In the genomic region with DNA sequence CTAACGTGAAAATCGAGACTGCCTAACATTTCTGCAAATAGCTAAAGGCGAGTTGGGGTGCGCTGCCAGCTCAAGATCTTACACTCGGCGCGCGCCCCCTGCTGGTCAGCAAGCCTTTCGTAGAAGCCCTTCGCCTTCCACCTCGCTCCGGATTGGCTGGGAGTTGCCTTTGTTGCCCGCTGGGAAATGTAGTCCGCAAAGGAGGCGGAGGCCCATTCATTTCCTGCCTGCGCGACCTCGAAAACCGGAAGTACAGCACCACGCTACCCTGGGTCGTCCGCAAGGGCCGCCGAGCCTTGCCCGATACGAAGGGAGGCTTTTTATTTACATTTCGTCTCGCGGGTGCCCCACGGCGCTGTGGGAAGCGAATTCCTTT, we compare ENCODE assay signal across 8 mouse cellular contexts. TPM values are rescaled to one million over a fixed set of nuclear protein-coding genes. Genes with fewer than 3 reads are reported as not detected.
A peak's percentile ranks its signal among the peaks of the same experiment; 100 is the strongest.
DNase-seq lines count a peak whose midpoint lies in the region; ATAC-seq and TF ChIP-seq lines count a peak whose summit lies in the region.

No protein-coding gene starts in this region.

- H3K9ac ChIP-seq in ES-E14 (ENCODE audit: insufficient read depth, low read depth, low read length, poor library complexity, severe bottlenecking): peak overlapping the region; percentile 88
- peak overlapping the region; percentile 49 for H3K9ac ChIP-seq in forebrain, embryonic 15.5 days (replicated peaks)

- WGBS in forebrain, embryonic 15.5 days: under 1% methylated on average over 32 of the region's 32 CpGs
- WGBS in lung, adult 2 months: under 1% methylated on average over 32 of the region's 32 CpGs

- peak; percentile 72 for TF ChIP-seq CTCF in lung, adult 2 months (IDR thresholded peaks at IDR 0.05; ENCODE audit: insufficient read depth, low read length)

- H3K4me1 ChIP-seq in ES-E14 (ENCODE audit: control insufficient read depth in 2 of 2, insufficient read depth in 2 of 2, low read length in 2 of 2, poor library complexity in 1 of 2): peaks cover 3 to 20% of the 10 kb centered on the region in 2 experiments
- peaks cover 53% of the 10 kb centered on the region for H3K4me1 ChIP-seq in forebrain, embryonic 15.5 days
- peaks cover 15% of the 10 kb centered on the region for H3K4me1 ChIP-seq in lung, adult 2 months (ENCODE audit: control insufficient read depth, insufficient read depth, low read length)

- peak overlapping the region; percentile 61 for H3K4me2 ChIP-seq in forebrain, embryonic 15.5 days (replicated peaks)

- intact Hi-C loops in heart, postnatal 25 days (cut with DNase I): loop anchor here (2.0 to 5.0 kb wide), 2 partner anchors 123 to 299 kb away; partner anchors contain the start of gene Yju2

- peak overlapping the region; percentile 87 to 92 for H3K4me3 ChIP-seq in ES-E14 (ENCODE audit: insufficient read depth in 1 of 2, low read depth in 1 of 2, low read length in 2 of 2, poor library complexity in 1 of 2, severe bottlenecking in 1 of 2)
- peak overlapping the region; percentile 59 for H3K4me3 ChIP-seq in forebrain, embryonic 15.5 days
- H3K4me3 ChIP-seq in lung, adult 2 months (replicated peaks; ENCODE audit: extremely low read depth, low read depth, low read length): peak overlapping the region; percentile 83

- ATAC-seq in forebrain, embryonic 15.5 days (replicated peaks): peak; percentile 93
- ATAC-seq in neutrophil, adult 5-6 weeks (ENCODE audit: extremely low read depth, insufficient number of reproducible peaks, low FRiP score, poor library complexity, severe bottlenecking): peak; percentile 87

- peak; percentile 99 for DNase-seq in ES-E14 (ENCODE audit: low read depth, low spot score)
- DNase-seq in cerebellum, adult 11-12 months: peak; percentile 98
- DNase-seq in heart, postnatal 25 days (ENCODE audit: low spot score): peak; percentile 96
- peak; percentile 98 to 100 for DNase-seq in layer of hippocampus, adult 18-20 months (ENCODE audit: low spot score in 2 of 2)
- DNase-seq in lung, adult 2 months: peak; percentile 97
- peak; percentile 95 to 97 for DNase-seq in thymus, adult 18-20 months

- in situ Hi-C loops in ES-E14 (cut with MboI; ENCODE audit: low sequenced_read_pairs in 2 of 2, unreplicated experiment in 2 of 2): no loop called here

- H3K27ac ChIP-seq in ES-E14 (ENCODE audit: insufficient read depth, low read depth, low read length, poor library complexity, severe bottlenecking): peak overlapping the region; percentile 93
- peak overlapping the region; percentile 95 for H3K27ac ChIP-seq in forebrain, embryonic 15.5 days (replicated peaks)

- peak; percentile 42; the same call in 1 of the 2 replicates for TF ChIP-seq POLR2A in lung, adult 2 months (IDR thresholded peaks at IDR 0.05; ENCODE audit: borderline replicate concordance, extremely low read depth, low read depth, low read length)

- no peaks in the 10 kb centered on the region for H3K27me3 ChIP-seq in forebrain, embryonic 15.5 days

- peaks cover 27% of the 10 kb centered on the region for H3K36me3 ChIP-seq in ES-E14 (ENCODE audit: control insufficient read depth, insufficient read depth, low read length, poor library complexity, severe bottlenecking)
- peaks cover 27% of the 10 kb centered on the region for H3K36me3 ChIP-seq in forebrain, embryonic 15.5 days

- H3K9me3 ChIP-seq in ES-E14 (ENCODE audit: control insufficient read depth, insufficient read depth, low read depth, low read length): no peaks in the 10 kb centered on the region
- no peaks in the 10 kb centered on the region for H3K9me3 ChIP-seq in forebrain, embryonic 15.5 days

TF ChIP-seq in ES-E14, 5 proteins besides CTCF, POLR2A, EP300 and RAD21:
- TF ChIP-seq HCFC1 (IDR thresholded peaks at IDR 0.05; ENCODE audit: borderline replicate concordance, insufficient read depth, low read length): peak; percentile 96
- TF ChIP-seq ZC3H11A (IDR thresholded peaks at IDR 0.05; ENCODE audit: borderline replicate concordance, low read depth, low read length): no peak
TF ChIP-seq in ES-E14: peak in this region for 1.

RNA-seq across cellular contexts. Expression of gene Fem1a, which starts 0.8 kb away (rescaled TPM):
- total RNA-seq in ES-E14 (2012; rRNA removed): 18.8 and 18.9 TPM in 2 replicates
- 21.4 and 22.9 TPM in 2 replicates for polyA plus RNA-seq in forebrain, embryonic 15.5 days (2015; fragmentation: Nextera tagmentation; extraction: Ambion mirVana)
- total RNA-seq in heart, postnatal 25 days (2021): 100 to 1,000 TPM; 102 to 105 TPM
- 10 to 100 TPM; 35.3 TPM for total RNA-seq in layer of hippocampus, adult 18-20 months (2021)
- 28.2 and 29.4 TPM in 2 replicates for polyA plus RNA-seq in lung, adult 2 months (2012; rRNA removed)
- 22.2 and 23.8 TPM in 2 replicates for total RNA-seq in neutrophil, adult 5-6 weeks (2017)

RNA-seq across cellular contexts. Expression of gene Ticam1, which starts 20.7 kb away (rescaled TPM):
- 2.4 and 2.8 TPM in 2 replicates for total RNA-seq in ES-E14 (2012; rRNA removed)
- 1.3 and 1.7 TPM in 2 replicates for polyA plus RNA-seq in forebrain, embryonic 15.5 days (2015; fragmentation: Nextera tagmentation; extraction: Ambion mirVana)
- 1 to 10 TPM; 7.6 to 9.8 TPM for total RNA-seq in heart, postnatal 25 days (2021)
- total RNA-seq in layer of hippocampus, adult 18-20 months (2021): 1 to 10 TPM; 7.9 to 8.2 TPM
- 17.1 and 18.1 TPM in 2 replicates for polyA plus RNA-seq in lung, adult 2 months (2012; rRNA removed)
- 4.8 and 6.4 TPM in 2 replicates for total RNA-seq in neutrophil, adult 5-6 weeks (2017)

RNA-seq across cellular contexts. Expression of gene Plin3, which starts 36.8 kb away (rescaled TPM):
- total RNA-seq in ES-E14 (2012; rRNA removed): 40.5 and 53.9 TPM in 2 replicates
- polyA plus RNA-seq in forebrain, embryonic 15.5 days (2015; fragmentation: Nextera tagmentation; extraction: Ambion mirVana): 10.9 and 13.6 TPM in 2 replicates
- total RNA-seq in heart, postnatal 25 days (2021): 100 to 1,000 TPM; 154 to 171 TPM
- total RNA-seq in layer of hippocampus, adult 18-20 months (2021): 10 to 100 TPM; 19.1 to 21.8 TPM
- polyA plus RNA-seq in lung, adult 2 months (2012; rRNA removed): 39.4 and 39.6 TPM in 2 replicates
- 13.5 and 14.2 TPM in 2 replicates for total RNA-seq in neutrophil, adult 5-6 weeks (2017)

RNA-seq across cellular contexts. Expression of gene Dpp9, which starts 37.1 kb away (rescaled TPM):
- total RNA-seq in ES-E14 (2012; rRNA removed): 27.4 and 27.5 TPM in 2 replicates
- polyA plus RNA-seq in forebrain, embryonic 15.5 days (2015; fragmentation: Nextera tagmentation; extraction: Ambion mirVana): 30.7 and 31.2 TPM in 2 replicates
- 10 to 100 TPM; 37.1 to 39.1 TPM for total RNA-seq in heart, postnatal 25 days (2021)
- total RNA-seq in layer of hippocampus, adult 18-20 months (2021): 10 to 100 TPM; 61.7 to 63.8 TPM
- 65.8 and 71.9 TPM in 2 replicates for polyA plus RNA-seq in lung, adult 2 months (2012; rRNA removed)
- 14.0 and 14.5 TPM in 2 replicates for total RNA-seq in neutrophil, adult 5-6 weeks (2017)

RNA-seq across cellular contexts. Expression of gene Arrdc5, which starts 44.2 kb away (rescaled TPM):
- 0.21 TPM in 1 of 2 replicates, not detected in the other for total RNA-seq in ES-E14 (2012; rRNA removed)
- not detected in 2 replicates for polyA plus RNA-seq in forebrain, embryonic 15.5 days (2015; fragmentation: Nextera tagmentation; extraction: Ambion mirVana)
- total RNA-seq in heart, postnatal 25 days (2021): not detected
- total RNA-seq in layer of hippocampus, adult 18-20 months (2021): not detected
- not detected in 2 replicates for polyA plus RNA-seq in lung, adult 2 months (2012; rRNA removed)
- not detected in 2 replicates for total RNA-seq in neutrophil, adult 5-6 weeks (2017)

Comparison
In these comparisons a context has a peak if more than half of its experiments do, and no peak if none do; other contexts are left out.
1. Peak in every context shown above with its lines: DNase-seq, ATAC-seq, H3K4me3 ChIP-seq and H3K27ac ChIP-seq.